Comparison of ENCODE assay signal across 13 mouse cellular contexts in the genomic region with DNA sequence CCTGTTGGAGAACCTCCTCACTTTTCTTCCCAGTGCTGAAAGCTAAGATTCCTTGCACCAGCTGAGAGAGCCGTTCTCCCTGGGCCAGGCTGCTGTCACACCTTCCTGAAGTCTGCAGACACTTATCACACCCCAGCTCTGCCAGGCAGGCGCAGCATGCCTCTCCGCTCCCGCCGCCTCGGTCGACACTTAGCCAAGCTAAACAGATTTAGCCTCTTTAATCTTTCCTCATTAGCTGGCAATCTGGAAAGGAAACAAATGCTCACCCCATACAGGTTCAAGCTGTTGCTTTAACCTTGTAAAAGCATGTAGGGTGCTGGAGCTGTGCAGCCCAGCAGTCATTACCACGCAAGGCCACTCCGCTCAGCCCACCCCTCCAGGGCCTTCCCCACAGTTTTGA.
A peak's percentile ranks its signal among the peaks of the same experiment; 100 is the strongest.
DNase-seq lines count a peak whose midpoint lies in the region; ATAC-seq lines count a peak whose summit lies in the region.
"Had no signal": no experiment of that assay in that cellular context is flagged by ENCODE, and none has a peak within 500 bp of the region (broad histone marks: within the 10 kb centered on the region; RNA-seq: fewer than 3 reads in every experiment).

No protein-coding gene starts in this region.

- peak; percentile 70 for ATAC-seq in heart, embryonic 14.5 days (ENCODE audit: insufficient number of reproducible peaks, insufficient read depth, low FRiP score, low read depth)
- ATAC-seq in limb, embryonic 15.5 days (ENCODE audit: insufficient number of reproducible peaks, low FRiP score, low TSS enrichment, low read depth), result no peak

- H3K4me2 ChIP-seq in heart, embryonic 14.5 days (ENCODE audit: low read length), result peak overlapping the region; percentile 25; the same call in 1 of the 2 replicates
- H3K4me2 ChIP-seq in limb, embryonic 15.5 days, result no peak overlapping the region
- H3K4me2 ChIP-seq: embryonic facial prominence, embryonic 15.5 days had no signal

- no peak overlapping the region for H3K27ac ChIP-seq in heart, embryonic 14.5 days (replicated peaks in 1 of 2; ENCODE audit: control insufficient read depth in 1 of 2, insufficient read depth in 1 of 2, low read depth in 2 of 2, low read length in 2 of 2)
- peak overlapping the region; percentile 50; the same call in 1 of the 2 replicates for H3K27ac ChIP-seq in limb, embryonic 15.5 days
- H3K27ac ChIP-seq: embryonic facial prominence, embryonic 15.5 days had no signal

- no peaks in the 10 kb centered on the region for H3K9me3 ChIP-seq in heart, embryonic 14.5 days (ENCODE audit: control insufficient read depth, low read length)
- H3K9me3 ChIP-seq in limb, embryonic 15.5 days, result no peaks in the 10 kb centered on the region
- H3K9me3 ChIP-seq: embryonic facial prominence, embryonic 15.5 days had no signal

- DNase-seq in embryo, embryonic 11 days, result peak; percentile 35
- DNase-seq in embryo, embryonic 9.5 days (ENCODE audit: extremely low spot score), result no peak
- peak; percentile 17 for DNase-seq in right cerebral cortex, postnatal 14 days
- no peak for DNase-seq in right cerebral cortex, adult 18-20 months
- DNase-seq in adrenal gland, postnatal 36 days, result no peak
- no peak for DNase-seq in ovary, postnatal 36 days (ENCODE audit: low spot score)
- DNase-seq: adrenal gland, postnatal 25 days; gastrocnemius, postnatal 36 days; kidney, postnatal 14 days; lung, postnatal 4 days had no signal

- 15% methylated on average over 9 of the region's 9 CpGs for WGBS in heart, embryonic 14.5 days
- WGBS in limb, embryonic 15.5 days, result 31% methylated on average over 9 of the region's 9 CpGs

- H3K27me3 ChIP-seq in heart, embryonic 14.5 days (ENCODE audit: control insufficient read depth, insufficient read depth, low read length), result peaks cover 11% of the 10 kb centered on the region
- no peaks in the 10 kb centered on the region for H3K27me3 ChIP-seq in limb, embryonic 15.5 days

- H3K4me1 ChIP-seq in heart, embryonic 14.5 days (ENCODE audit: control insufficient read depth in 2 of 2, insufficient read depth in 2 of 2, low read length in 2 of 2), result peaks cover 14 to 17% of the 10 kb centered on the region in 2 experiments
- H3K4me1 ChIP-seq in limb, embryonic 15.5 days, result peaks cover 25% of the 10 kb centered on the region

- H3K4me3 ChIP-seq in heart, embryonic 14.5 days (ENCODE audit: control insufficient read depth in 1 of 2, insufficient read depth in 1 of 2, low read depth in 1 of 2, low read length in 2 of 2), result no peak overlapping the region
- no peak overlapping the region for H3K4me3 ChIP-seq in limb, embryonic 15.5 days
- H3K4me3 ChIP-seq: embryonic facial prominence, embryonic 15.5 days had no signal

- no peaks in the 10 kb centered on the region for H3K36me3 ChIP-seq in heart, embryonic 14.5 days (ENCODE audit: control insufficient read depth, insufficient read depth, low read length)
- no peaks in the 10 kb centered on the region for H3K36me3 ChIP-seq in limb, embryonic 15.5 days
- H3K36me3 ChIP-seq: embryonic facial prominence, embryonic 15.5 days had no signal

- H3K9ac ChIP-seq in heart, embryonic 14.5 days (ENCODE audit: low read length), result 0 out of 2 replicates have a peak overlapping the region, but pooled peaks have one; percentile 11
- H3K9ac ChIP-seq in limb, embryonic 15.5 days, result no peak overlapping the region
- H3K9ac ChIP-seq: embryonic facial prominence, embryonic 15.5 days had no signal

Comparison
In these comparisons a context has a peak if more than half of its experiments do, and no peak if none do; other contexts are left out.
1. DNase-seq: peak in embryo, embryonic 11 days (single experiment) and right cerebral cortex, postnatal 14 days (single experiment); none in embryo, embryonic 9.5 days (single experiment), right cerebral cortex, adult 18-20 months (single experiment), adrenal gland, postnatal 36 days (0 of 2) and ovary, postnatal 36 days (single experiment).